Mouse (Mus musculus) hematopoietic stem cell, adult 5-6 weeks (primary cell): Measurements from ENCODE around the gene Lamb2. TPM values are rescaled to one million over a fixed set of nuclear protein-coding genes. Genes with fewer than 3 reads are reported as not detected.

ENCODE experiments used
- ATAC-seq, 2 experiments: fragments of 125-278 bp in 1 of 2; replicated peaks in 1 of 2; 2 replicates each; pipeline ENCODE4 v1.8.0; 2016 to 2017; ENCODE audit warnings: inconsistent platforms in 2 of 2, mild to moderate bottlenecking in 2 of 2, moderate number of reproducible peaks in 2 of 2, low read depth in 1 of 2, moderate TSS enrichment in 1 of 2; ENCODE audit not compliant: low FRiP score in 2 of 2, poor library complexity in 2 of 2, severe bottlenecking in 2 of 2, insufficient read depth in 1 of 2, low TSS enrichment in 1 of 2
- total RNA-seq: library from RNA; stranded (forward); fragments of 172-1452, 232-1000 nt; gene quantifications from 2 replicates; pipeline ENCODE4 v1.2.3, GENCODE M21; 2017

The Lamb2 gene
- total RNA-seq, 1 experiment from 2014 or later = 6.4 TPM

GRCm38 (mm10) chr9:108516380-108517251 lies 37.1 kb downstream of the Lamb2 start, which contains the start of gene Qrich1:
Qrich1 (plus strand) TSS chr9:108516806.
- ATAC-seq = peak; percentile 95 to 96

GRCm38 (mm10) chr9:108517253-108517930 lies 37.9 kb downstream of the Lamb2 start:
- peak in 1 of 2 experiments; percentile 41; a peak in 2 of 4 replicates for ATAC-seq

DNA sequence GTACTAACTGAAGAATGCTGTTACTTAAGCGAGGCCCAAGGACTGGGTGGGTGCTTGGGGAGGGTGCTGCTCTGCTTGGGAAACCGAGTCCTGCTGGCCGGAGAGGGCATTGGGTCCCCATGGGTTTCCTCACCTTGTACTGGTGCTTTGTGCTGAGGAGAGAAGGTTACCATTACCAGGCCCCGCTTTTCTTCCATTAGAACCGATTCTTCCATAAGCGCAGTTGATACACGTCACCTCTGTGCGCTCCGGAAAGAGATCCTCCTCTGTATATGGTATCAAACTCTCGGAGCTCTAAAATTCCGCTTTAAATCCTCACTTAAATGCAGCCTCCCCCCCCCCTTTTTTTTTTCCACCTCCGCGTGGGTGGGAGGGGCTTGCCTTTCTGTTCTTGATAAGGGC lies 38.4 kb downstream of the Lamb2 start:
- peak; percentile 10 to 36; a peak in 3 of 4 replicates for ATAC-seq

DNA sequence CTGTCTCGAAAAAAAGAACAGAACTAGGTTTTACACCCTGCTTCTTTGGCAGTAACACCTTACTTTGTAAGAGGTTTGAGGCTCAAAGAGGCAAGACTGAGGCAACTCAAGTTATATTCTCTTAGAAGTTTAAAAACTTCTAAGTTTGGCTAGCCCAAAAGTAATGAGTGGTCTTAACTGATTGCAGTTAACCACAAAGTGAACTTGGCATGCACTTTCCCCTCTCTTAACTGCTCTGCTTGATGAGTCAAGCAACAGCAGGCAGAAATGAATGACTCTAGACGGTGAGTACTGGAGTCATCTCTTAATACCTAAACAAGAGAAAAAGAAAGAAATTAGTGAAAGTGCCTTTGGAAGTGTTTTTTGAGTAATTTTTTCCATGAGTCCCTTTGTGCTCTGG lies 42.1 kb downstream of the Lamb2 start:
- no peak for ATAC-seq

DNA sequence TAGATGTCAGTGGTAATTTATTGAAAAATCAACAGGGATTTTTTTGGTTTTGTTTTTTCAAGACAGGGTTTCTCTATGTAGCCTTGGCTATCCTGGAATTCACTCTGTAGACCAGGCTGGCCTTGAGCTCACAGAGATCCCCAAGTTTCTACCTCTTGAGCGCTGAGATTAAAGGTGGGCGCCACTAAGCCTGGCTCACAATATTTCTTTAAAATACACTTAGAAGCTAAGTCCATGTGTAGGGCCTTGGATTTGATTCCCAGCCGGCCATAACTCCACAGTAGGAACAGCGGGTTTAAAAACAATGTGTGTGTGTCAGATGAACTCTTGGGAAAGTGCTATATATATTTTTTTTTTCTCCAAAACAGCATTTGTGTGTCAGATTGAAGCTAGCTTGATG lies 43.8 kb downstream of the Lamb2 start:
- no peak for ATAC-seq

DNA sequence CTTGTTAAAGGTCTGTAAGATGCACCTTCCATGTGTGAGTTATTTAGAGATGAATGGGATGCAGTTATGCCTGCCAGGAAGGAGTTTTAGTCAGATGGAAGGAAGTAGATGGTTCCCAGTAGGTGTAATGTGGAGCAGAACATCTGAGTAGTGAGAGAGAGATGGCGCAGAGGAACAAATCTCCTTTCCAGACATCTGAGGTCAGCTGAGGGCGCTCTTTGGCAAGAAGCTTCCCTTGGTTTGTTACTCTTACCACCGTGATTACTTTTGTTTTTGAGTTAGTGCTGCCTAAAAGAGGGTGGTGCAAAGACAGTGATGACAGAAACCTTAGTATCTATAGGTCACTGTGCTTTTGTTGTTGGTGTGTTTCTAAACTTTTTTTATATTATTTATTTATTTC lies 45.9 kb downstream of the Lamb2 start:
- ATAC-seq = no peak

GRCm38 (mm10) chr9:108530954-108531353 lies 51.4 kb downstream of the Lamb2 start:
- ATAC-seq = no peak

DNA sequence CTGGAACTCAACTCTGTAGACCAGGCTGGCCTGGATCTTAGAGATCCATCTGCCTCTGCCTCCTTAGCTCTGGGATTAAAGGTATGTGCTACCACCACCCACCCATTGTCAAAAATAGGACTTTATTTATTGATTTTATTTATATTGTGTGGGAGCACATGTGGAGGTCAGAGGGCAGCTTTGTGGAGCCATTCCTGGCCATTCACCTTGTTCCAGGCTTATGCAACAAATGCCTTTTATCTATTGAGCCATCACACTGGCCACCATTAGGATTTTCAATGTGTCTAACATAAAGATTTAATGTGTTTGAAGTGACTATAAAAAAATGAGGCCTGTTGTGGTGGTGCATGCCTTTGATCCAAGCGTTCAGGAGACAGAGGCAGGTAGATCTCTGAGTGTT lies 52.0 kb downstream of the Lamb2 start:
- ATAC-seq = no peak

Other genes with a start within 250 kb of the Lamb2 start
- gene Dag1, start 215.8 kb upstream of the Lamb2 start, total RNA-seq = 9.8 and 14.1 TPM in 2 replicates
- 7.0 and 12.5 TPM in 2 replicates for gene Nicn1, start 189.3 kb upstream of the Lamb2 start, total RNA-seq
- 1.4 and 1.6 TPM in 2 replicates for gene Amt, start 182.9 kb upstream of the Lamb2 start, total RNA-seq
- gene Rhoa, start 173.6 kb upstream of the Lamb2 start, total RNA-seq = 251 and 320 TPM in 2 replicates
- 8.5 and 9.7 TPM in 2 replicates for gene Tcta, start 173.6 kb upstream of the Lamb2 start, total RNA-seq
- gene Gpx1, start 140.8 kb upstream of the Lamb2 start, total RNA-seq = 711 and 1,132 TPM in 2 replicates
- gene Usp4, start 131.9 kb upstream of the Lamb2 start, total RNA-seq = 54.7 and 65.7 TPM in 2 replicates
- gene 1700102P08Rik, start 86.9 kb upstream of the Lamb2 start, total RNA-seq = 1.3 and 2.9 TPM in 2 replicates
- 0.69 and 1.7 TPM in 2 replicates for gene Ccdc36, start 51.3 kb upstream of the Lamb2 start, total RNA-seq
- not detected in 2 replicates for gene BC048562, start 43.3 kb upstream of the Lamb2 start, total RNA-seq
- 13.4 and 13.8 TPM in 2 replicates for gene Ccdc71, start 19.2 kb upstream of the Lamb2 start, total RNA-seq
- 12.1 and 18.6 TPM in 2 replicates for gene Klhdc8b, start 18.2 kb upstream of the Lamb2 start, total RNA-seq
- gene Usp19, start 10.9 kb downstream of the Lamb2 start, total RNA-seq = 73.6 and 74.6 TPM in 2 replicates
- 150 and 153 TPM in 2 replicates for gene Qars, start 28.0 kb downstream of the Lamb2 start, total RNA-seq
- 144 and 193 TPM in 2 replicates for gene Qrich1, start 37.1 kb downstream of the Lamb2 start, total RNA-seq
- gene Impdh2, start 80.5 kb downstream of the Lamb2 start, total RNA-seq = 320 and 384 TPM in 2 replicates
- gene Ndufaf3, start 87.7 kb downstream of the Lamb2 start, total RNA-seq = 11.1 and 15.9 TPM in 2 replicates
- 39.5 and 54.8 TPM in 2 replicates for gene Dalrd3, start 90.2 kb downstream of the Lamb2 start, total RNA-seq
- gene Wdr6, start 99.0 kb downstream of the Lamb2 start, total RNA-seq = 28.8 and 35.4 TPM in 2 replicates
- gene P4htm, start 117.9 kb downstream of the Lamb2 start, total RNA-seq = 2.1 and 5.4 TPM in 2 replicates
- 69.7 and 70.8 TPM in 2 replicates for gene Arih2, start 169.7 kb downstream of the Lamb2 start, total RNA-seq
- 40.5 and 43.7 TPM in 2 replicates for gene Slc25a20, start 182.4 kb downstream of the Lamb2 start, total RNA-seq
- gene Prkar2a, start 209.6 kb downstream of the Lamb2 start, total RNA-seq = 21.9 and 29.5 TPM in 2 replicates